Mouse (Mus musculus) brain, embryonic 18.5 days (tissue): ENCODE results near the gene Gabbr2.
A peak's percentile ranks its signal among the peaks of the same experiment; 100 is the strongest.

Experiments used
- DNase-seq: peaks from one replicate; pipeline ENCODE4 v3.0.0-alpha.2; 2012; ENCODE audit warnings: low read depth, low spot score

The Gabbr2 gene

DNA sequence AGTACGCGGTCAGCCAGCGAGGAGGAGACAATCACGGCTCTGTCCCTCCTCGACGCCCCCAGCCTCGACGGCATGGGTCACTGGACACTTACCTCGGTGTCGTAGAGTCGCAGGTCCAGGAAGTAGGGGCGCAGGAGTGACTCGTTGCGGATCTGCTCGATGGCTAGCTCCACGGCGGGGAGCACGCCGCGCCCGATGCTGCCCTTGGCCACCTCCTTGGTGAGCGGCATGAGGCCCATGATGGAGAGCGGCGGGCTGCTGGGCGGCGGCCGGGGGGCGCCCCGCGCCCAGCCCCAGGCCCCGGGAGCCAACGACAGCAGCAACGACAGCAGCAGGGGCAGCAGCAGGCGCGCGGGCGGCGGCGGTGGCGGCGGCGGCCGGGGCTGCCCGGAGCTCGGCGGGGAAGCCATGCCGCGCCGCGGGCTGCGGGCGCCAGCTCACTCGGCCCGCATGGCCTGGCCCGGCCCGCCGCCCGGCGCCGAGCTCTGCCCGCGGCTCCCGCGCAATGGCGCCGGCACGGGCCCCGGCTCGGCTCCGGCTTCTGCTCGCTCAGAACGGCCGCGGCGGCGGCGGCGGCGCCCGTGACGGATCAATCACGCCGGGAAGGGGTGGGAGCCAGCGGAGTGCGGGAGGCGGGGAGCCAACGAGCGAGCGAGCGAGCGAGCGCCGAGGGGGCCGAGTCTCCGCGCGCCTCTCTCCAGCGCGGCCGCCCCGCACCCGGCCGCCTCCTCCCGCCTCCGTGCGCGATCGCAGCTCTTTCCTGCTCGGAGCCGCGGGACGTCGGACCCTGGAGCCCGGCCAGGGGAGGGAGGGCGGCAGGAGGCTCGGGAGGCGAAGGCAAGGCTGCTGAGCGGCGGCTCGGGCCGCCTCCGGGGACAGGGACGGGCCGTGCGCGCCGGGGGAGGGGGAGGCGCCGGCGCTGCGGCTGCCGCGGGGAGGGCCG lies at the start of gene Gabbr2:
Gene Gabbr2, minus strand, starts transcription at position 858 of the 943 bp plus-strand sequence.
- DNase-seq: peak; percentile 37

DNA sequence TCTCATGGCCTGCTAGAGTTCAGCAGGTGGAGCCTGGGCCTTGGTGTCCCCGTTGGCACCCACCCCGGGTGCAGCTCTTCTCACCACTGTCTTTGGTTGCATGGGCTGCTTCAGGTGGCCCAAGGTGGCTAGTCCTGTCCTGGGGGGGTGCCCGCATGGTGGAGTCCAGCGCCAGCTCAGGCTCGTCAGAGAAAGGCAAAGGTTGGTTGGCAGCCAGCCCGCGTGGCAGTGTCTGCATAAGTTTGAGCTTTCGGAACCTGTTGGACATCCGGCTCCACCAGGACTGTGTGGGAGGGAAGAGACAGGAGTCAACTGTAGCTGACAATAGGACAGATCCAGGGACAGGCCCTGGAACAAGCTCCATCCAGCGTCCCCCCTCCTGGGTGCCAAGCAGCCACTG lies 47.9 kb upstream of the Gabbr2 start:
- DNase-seq: no peak

DNA sequence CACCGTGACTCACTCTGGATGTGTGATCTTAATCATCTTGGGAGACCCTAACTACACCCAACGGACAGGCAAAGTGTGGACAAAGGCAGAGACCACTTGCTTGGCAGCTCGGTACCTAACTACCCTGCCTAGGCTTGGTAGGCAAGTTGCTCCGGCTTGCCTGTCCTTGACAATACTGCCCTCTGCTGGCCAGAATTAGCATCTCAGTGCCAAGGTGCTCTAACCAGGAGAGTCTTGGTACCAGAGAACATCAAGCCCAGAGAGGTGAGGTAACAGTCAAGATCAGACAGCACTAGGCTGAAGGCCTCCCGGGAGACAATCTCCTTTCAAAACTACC lies 45.6 kb upstream of the Gabbr2 start:
- peak; percentile 42 for DNase-seq

- DNase-seq: no peak
Observed at GRCm38 (mm10) chr4:47036486-47037320, 45.0 kb upstream of the Gabbr2 start.

DNA sequence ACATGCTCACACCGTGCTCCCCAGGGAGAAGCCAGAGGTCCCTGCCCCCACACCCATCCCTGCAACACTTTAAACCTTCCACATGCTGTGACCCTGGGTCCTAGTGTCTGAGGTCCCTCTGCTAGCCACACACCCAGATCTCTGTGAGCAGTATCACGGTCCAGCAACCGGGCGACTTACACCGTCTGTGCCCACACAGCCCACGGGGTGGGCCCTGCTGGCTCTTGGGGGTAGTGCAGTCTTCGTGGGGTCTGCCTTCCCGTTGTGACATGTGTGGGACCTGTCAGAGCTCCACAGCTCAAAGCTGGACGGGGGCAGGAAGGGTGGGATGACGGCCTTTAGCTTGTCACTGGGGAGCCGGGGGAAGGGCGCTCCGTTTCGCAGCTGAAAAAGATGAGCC lies 43.9 kb upstream of the Gabbr2 start:
- no peak for DNase-seq

DNA sequence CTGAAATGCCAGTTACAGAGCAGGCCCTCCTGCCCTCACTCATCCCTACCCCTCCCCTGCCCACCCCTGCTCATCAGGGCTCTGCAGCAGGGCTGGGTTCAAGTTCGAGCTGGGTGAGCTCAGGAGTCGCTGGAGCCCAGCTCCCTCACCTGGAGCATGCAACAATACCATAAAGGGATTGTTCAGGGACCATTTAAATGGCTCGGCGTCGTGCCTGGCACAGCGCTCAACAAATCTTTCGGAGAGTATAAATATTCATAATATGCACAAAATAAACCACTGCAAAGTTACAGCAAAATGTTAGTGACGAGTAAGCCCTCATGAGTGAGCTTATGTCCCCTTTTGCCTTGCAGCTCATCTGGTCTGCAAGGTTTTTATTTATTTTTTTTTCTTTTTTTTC lies 40.5 kb upstream of the Gabbr2 start:
- no peak for DNase-seq

GRCm38 (mm10) chr4:47028791-47029190 lies 37.1 kb upstream of the Gabbr2 start:
- no peak for DNase-seq

- no peak for DNase-seq
Observed at GRCm38 (mm10) chr4:47023949-47024348, 32.3 kb upstream of the Gabbr2 start.

GRCm38 (mm10) chr4:47022804-47023603 lies 31.3 kb upstream of the Gabbr2 start:
- no peak for DNase-seq

- no peak for DNase-seq
Observed at GRCm38 (mm10) chr4:47020563-47020962, 28.9 kb upstream of the Gabbr2 start.

DNA sequence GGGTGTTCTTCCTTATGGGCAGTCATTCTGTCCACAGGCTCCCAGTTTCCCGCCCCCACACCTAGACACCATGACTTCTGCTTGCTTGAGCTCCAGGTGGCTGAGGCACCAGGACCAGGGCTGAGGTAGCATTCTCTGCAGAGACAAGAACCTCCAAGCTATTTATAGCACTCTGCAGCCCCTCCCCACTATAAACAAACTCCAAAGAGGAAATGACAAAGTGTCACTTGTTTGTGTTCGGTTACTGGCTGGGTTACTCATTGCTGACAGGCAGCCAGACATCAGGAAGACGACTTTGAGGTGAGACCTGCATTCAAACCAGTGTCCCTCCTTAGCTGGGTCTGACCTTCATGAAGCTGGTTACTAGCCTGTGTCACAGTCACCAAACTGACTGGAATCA lies 23.5 kb upstream of the Gabbr2 start:
- DNase-seq: no peak

GRCm38 (mm10) chr4:47012476-47012875 lies 20.8 kb upstream of the Gabbr2 start:
- DNase-seq: no peak

DNA sequence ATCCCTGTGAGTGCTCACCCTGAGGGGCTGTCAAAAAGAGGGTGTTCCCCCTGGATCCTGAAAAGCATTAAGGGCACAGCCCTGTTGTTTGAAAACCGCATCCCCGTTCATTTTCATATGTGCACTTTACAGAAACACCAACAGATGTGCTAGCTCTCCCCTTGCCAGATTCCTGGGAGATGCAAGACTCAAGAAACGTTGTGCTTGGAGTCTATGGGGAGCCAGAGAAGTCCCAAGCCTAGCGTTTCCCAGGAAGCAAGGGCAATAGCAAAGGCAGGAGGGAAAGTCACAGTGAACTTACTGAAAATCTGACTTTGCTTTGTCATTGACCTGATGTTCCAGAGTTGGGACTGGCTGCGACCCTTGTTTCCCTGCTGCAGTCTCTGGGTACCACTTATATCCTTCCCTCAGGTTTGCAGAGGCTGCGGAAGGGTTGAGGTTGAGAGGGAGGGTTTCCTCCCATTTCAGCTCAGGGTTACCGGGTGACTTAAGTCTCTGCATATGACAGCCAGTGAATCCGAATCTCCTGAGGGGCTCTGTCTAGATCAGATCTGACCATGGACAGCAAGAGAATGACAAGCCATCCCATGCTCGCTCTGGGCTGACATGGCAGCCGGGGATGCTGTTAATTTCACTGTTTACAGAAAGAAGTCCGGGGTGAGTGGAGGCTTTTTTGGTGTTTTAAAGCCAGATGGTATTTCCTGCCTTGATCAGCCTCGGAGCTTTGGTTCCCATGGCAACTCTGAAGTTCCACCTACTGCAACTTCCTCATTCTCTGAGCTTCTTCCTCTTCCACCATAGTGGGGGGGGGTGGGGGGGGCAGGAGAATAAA lies 18.9 kb upstream of the Gabbr2 start:
- peak; percentile 54 for DNase-seq

DNA sequence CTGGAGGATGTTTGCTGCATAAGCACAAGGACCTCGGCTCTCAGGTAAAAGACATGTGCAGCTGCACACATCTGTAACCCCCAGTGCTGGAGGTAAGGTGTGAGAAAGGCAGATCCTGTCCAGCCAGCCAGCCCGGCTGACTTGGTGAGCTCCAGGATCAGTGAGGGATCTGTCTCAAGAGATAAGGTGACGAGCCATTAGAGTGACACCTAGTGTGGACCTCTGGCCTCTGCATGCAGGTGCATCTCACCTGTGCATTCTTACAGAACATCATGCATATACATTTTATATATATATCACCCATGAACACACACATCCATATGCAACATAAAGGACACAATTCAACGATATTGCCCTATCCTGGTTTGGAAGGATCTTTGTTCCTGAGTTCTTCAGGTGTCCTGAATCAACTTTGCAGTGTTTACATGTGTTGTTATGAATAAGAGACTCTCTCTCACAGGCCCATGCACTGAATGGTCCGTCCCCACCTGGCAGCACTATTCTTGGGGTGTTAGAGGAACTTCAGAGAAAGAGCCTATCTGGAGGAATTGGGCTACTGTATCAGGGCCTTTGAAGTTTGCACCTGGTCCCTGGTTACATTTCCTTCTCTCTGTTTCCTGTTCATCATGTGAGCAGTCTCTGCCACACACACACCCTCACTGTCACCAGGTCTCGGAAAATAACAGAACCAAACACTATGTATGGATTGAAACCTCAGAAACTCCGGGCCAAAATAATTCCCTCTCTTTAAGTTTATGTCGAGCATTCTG lies 9.1 kb upstream of the Gabbr2 start:
- DNase-seq: no peak

DNA sequence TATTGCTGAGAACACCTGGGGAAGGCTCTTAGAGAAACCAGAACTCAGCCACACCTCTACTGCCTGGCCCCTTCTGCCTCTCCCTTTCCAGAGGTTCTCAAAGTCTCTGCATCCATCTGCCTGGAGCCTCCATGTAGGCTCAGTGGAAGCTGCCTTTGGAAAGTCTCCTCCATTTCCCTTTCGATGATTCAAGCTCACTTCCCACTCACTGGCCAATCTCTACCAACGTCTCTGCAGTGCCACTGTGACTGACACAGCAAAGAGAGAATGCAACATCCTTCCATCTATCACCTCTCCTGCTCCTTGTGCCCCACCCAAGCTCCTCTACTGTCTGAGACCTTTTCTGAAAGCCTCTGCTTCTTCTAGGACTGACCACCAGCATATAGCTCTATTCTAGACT lies 6.3 kb upstream of the Gabbr2 start:
- DNase-seq: no peak

GRCm38 (mm10) chr4:46992827-46993473 lies 1.3 kb upstream of the Gabbr2 start:
- DNase-seq: no peak

GRCm38 (mm10) chr4:46991959-46992316 lies 265 bp upstream of the Gabbr2 start:
- no peak for DNase-seq

DNA sequence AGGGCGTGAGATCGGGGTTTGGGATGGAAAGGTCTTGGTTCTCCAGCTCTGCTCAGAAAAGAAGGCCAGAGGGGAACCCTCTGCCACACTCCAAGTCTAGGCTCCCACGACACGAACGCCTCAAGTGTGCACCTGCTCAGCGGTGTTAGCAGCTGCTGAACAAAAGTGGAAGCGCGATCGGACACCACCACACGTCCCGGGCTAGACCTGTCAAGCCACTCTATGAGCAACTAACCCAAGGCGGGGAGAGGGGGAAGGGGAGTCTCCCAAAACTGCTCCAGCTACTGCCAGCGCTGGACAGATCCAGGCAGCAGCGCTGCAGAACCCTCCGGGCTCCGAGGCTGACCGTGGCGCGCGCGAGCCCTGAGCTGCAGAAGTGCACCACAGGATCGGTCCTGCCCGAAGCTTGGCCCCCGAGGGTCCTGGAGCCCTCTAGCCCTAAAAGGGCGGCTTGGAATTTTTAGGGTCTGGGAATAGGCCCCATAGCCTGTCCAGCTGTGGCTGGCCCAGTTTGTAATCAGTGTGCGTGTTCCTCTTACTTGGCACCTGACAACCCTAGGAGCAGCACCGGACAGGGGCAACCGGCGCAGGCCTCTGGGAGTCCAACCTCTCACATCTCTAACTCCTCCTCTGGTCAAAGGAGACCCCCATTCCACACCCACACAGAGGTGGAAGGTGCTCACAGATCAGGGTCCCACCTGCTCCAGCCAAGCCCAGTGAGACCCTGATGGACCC lies 1.2 kb downstream of the Gabbr2 start:
- no peak for DNase-seq

DNA sequence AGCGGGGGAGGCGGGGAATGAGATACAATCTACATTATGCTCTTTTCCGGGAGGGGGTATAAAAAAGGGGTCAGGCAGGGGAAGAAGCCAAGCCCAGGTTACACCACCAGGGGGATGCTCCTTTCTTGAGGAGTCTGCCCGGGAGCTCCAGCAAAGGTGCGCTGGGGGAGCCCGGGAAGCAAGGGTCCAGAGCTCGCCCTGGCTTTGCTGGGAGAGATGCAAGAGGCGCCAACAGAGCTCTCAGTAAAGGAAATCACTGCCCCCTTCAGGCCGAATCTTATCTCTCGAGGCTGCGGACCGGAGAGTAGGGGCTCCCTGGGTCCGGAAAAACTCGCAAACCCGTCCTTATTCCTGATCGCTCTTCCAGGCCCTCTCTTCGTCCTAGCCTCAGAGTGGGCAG lies 1.8 kb downstream of the Gabbr2 start:
- peak; percentile 69 for DNase-seq
